Mouse (Mus musculus): ENCODE results near the gene Pigz.
A peak's percentile ranks its signal among the peaks of the same experiment; 100 is the strongest.
"Not testable (repeated sequence)": the region's sequence is repeated elsewhere in the genome, so short reads cannot be mapped to it uniquely, and the experiment has no call there.

The Pigz gene

GRCm38 (mm10) chr16:31931330-31931729 is 2.3 kb upstream of the Pigz start:
- DNase-seq (ENCODE audit: low spot score in 2 of 2), result no peak

GRCm38 (mm10) chr16:31932255-31932654 is 1.4 kb upstream of the Pigz start:
- no peak for DNase-seq (ENCODE audit: low spot score in 2 of 2)

GRCm38 (mm10) chr16:31932840-31933697 is 582 bp upstream of the Pigz start:
- DNase-seq (ENCODE audit: low spot score in 2 of 2), result peak; percentile 66 to 67

GRCm38 (mm10) chr16:31934550-31935010 is 929 bp downstream of the Pigz start:
- DNase-seq (ENCODE audit: low spot score in 2 of 2), result no peak

GRCm38 (mm10) chr16:31935091-31935979 is 1.7 kb downstream of the Pigz start:
- DNase-seq (ENCODE audit: low spot score in 2 of 2), result peak in 1 of 2 experiments; percentile 18

- no peak for DNase-seq (ENCODE audit: low spot score in 2 of 2)
Observed at GRCm38 (mm10) chr16:31936568-31936967, 2.9 kb downstream of the Pigz start.

- DNase-seq (ENCODE audit: low spot score in 2 of 2), result no peak
Observed at GRCm38 (mm10) chr16:31938856-31939255, 5.2 kb downstream of the Pigz start.

GRCm38 (mm10) chr16:31940586-31940985 is 6.9 kb downstream of the Pigz start:
- no peak for DNase-seq (ENCODE audit: low spot score in 2 of 2)

GRCm38 (mm10) chr16:31943980-31944379 is 10.3 kb downstream of the Pigz start:
- DNase-seq (ENCODE audit: low spot score in 2 of 2), result peak; percentile 65 to 70

GRCm38 (mm10) chr16:31944698-31945255 is 11.1 kb downstream of the Pigz start:
- DNase-seq (ENCODE audit: low spot score in 2 of 2), result no peak

GRCm38 (mm10) chr16:31945372-31945771 is 11.7 kb downstream of the Pigz start:
- no peak for DNase-seq (ENCODE audit: low spot score in 2 of 2)

- not testable (repeated sequence) for DNase-seq (ENCODE audit: low spot score in 2 of 2)
Observed at GRCm38 (mm10) chr16:31945986-31946385, 12.3 kb downstream of the Pigz start.

- DNase-seq (ENCODE audit: low spot score in 2 of 2), result no peak
Observed at GRCm38 (mm10) chr16:31947333-31947732, 13.7 kb downstream of the Pigz start.

- DNase-seq (ENCODE audit: low spot score in 2 of 2), result no peak
Observed at GRCm38 (mm10) chr16:31947901-31948316, 14.3 kb downstream of the Pigz start.

- DNase-seq (ENCODE audit: low spot score in 2 of 2), result peak; percentile 93
Observed at GRCm38 (mm10) chr16:31948345-31948774, 14.7 kb downstream of the Pigz start, which contains the start of the genes 0610012G03Rik and Ncbp2. Gene 0610012G03Rik (minus strand): TSS chr16:31948494. Gene Ncbp2 (plus strand): TSS chr16:31948513.

- DNase-seq (ENCODE audit: low spot score in 2 of 2), result no peak
Observed at GRCm38 (mm10) chr16:31963224-31963623, 29.6 kb downstream of the Pigz start.

- no peak for DNase-seq (ENCODE audit: low spot score in 2 of 2)
Observed at GRCm38 (mm10) chr16:31975258-31975657, 41.6 kb downstream of the Pigz start.

- DNase-seq (ENCODE audit: low spot score in 2 of 2), result no peak
Observed at GRCm38 (mm10) chr16:31979501-31979900, 45.9 kb downstream of the Pigz start.

GRCm38 (mm10) chr16:31980946-31981345 is 47.3 kb downstream of the Pigz start:
- DNase-seq (ENCODE audit: low spot score in 2 of 2), result no peak

- no peak for DNase-seq (ENCODE audit: low spot score in 2 of 2)
Observed at GRCm38 (mm10) chr16:31992039-31992438, 58.4 kb downstream of the Pigz start.

- DNase-seq (ENCODE audit: low spot score in 2 of 2), result no peak
Observed at GRCm38 (mm10) chr16:31993195-31993594, 59.5 kb downstream of the Pigz start.

- no peak for DNase-seq (ENCODE audit: low spot score in 2 of 2)
Observed at GRCm38 (mm10) chr16:31993946-31994345, 60.3 kb downstream of the Pigz start.

Measured in spleen, postnatal 36 days (tissue).